Mouse (Mus musculus) Patski (cell line): ENCODE results near the gene Gpr85. TPM values are rescaled to one million over a fixed set of nuclear protein-coding genes. Genes with fewer than 3 reads are reported as not detected.

ENCODE experiments used
- ATAC-seq: fragments of 100-300 bp; one replicate; pipeline ENCODE4 v1.8.0; 2021
- CTCF ChIA-PET: fragments of 350-600 bp; sonication (Branson Sonifier 250); formaldehyde crosslinking; loops from one replicate; lab custom pipeline; 2022; ENCODE audit warnings: inconsistent platforms; lab: Charles Lee
- POLR2A ChIA-PET: fragments of 350-600 bp; sonication (Branson Sonifier 250); formaldehyde crosslinking; loops from one replicate; lab custom pipeline; 2022; ENCODE audit warnings: antibody characterized with exemption, inconsistent platforms; lab: Charles Lee
- DNase-seq: peaks from one replicate; pipeline ENCODE4 v3.0.0-alpha.2; 2011; ENCODE audit warnings: low read depth, low spot score
- H3K27me3 ChIP-seq: fragments of 371-371 bp; one replicate; pipeline ENCODE4 v1.5.1; 2021
- CTCF ChIP-seq: fragments of 100-300 bp; IDR thresholded peaks from one replicate; pipeline ENCODE4 v1.5.1; 2021
- in situ Hi-C: fragments of 300-500 bp; cut with MboI; formaldehyde crosslinking; loops from 3 replicates; pipeline ENCODE4 v1.11.1; 2018; ENCODE audit warnings: low pct_unique_long_range_greater_than_20kb, mixed read lengths
- polyA plus RNA-seq: library from polyadenylated mRNA; unstranded; gene quantifications from one replicate; pipeline ENCODE4 v1.2.3, GENCODE M21; 2021

Gpr85 gene
- 0.10 TPM for polyA plus RNA-seq

DNA sequence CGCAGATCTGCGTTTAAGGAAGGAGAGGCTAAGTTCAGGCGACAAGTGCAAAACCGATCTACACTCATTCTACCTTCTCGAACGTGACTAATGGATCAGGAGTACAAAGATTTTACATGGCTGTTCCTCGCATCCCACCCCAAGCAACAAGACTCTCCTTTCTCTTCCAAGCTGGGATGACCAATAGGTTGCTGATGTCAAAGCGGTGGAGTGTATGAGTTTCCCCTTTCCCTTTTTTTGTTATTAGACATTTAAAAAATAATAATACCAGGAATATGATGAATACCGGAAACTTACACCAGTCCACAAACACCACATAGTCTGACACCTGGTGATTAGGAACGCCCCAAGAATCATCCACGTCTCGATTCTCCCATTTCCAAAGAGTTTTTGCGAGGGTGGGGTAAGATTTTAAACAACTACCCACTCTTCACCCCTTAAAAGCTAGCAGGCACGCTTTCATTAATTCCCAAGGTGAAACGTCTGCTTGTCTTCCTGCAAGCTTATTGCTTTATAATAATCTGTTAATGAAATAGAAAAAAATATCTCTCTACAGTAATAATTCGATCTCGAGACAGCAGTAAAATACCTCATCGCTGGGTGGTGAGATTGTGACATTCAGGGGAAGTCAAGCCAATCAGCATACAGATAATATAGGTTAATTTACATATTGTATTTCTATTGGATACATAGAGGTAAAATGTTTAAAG, at the start of gene Gpr85:
Gene Gpr85, minus strand, starts transcription at position 598 of the 710 bp plus-strand sequence.
- no peak for TF ChIP-seq CTCF
- H3K27me3 ChIP-seq, result peaks cover 34% of the 10 kb centered on the region
- CTCF ChIA-PET, result no interaction called here
- POLR2A ChIA-PET, result no interaction called here
- in situ Hi-C loops, result no loop called here
- ATAC-seq, result no peak
- DNase-seq, result no peak

DNA sequence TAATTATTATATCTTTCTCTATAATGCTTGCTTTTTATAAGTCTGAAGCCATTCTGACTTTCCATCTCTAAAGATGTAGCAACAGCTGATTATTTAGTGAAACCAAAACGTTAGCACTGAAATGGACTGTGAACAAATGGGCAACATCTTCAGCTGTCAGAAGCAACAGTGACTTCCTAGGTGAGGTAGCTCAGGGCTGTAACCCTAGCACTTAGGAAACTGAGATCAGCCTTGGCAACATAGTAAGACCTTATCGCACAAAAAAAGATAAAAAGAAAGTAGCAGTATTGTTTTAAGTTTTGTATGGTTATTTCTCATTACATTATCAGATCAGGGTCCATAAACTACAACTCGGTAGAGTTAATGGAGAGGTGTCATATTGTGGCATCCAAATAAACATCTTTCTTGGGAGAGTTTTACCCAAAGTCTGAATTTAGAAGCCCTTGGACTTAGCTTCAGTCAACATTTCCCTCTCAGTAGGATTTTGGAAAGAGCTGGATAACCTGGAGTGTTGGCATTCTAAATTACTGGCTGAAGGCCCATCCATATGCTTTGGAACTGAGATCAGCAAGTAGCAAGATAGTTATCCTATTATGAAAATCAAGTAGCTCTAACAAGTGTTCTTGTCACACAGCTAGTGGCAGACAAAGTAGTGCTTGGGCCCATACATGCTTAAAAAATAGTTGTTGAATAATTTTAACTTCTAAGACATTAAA, 45.3 kb upstream of the Gpr85 start:
- ChIA-PET CTCF (interaction anchor here (1.3 kb wide), 1 partner anchor 24 kb away, joined by 3 read pairs; no protein-coding TSS in a partner anchor), POLR2A (no interaction called here)
- ATAC-seq (no peak), DNase-seq (no peak)
- H3K27me3 ChIP-seq, result no peaks in the 10 kb centered on the region
- in situ Hi-C loops, result no loop called here
- no peak for TF ChIP-seq CTCF

DNA sequence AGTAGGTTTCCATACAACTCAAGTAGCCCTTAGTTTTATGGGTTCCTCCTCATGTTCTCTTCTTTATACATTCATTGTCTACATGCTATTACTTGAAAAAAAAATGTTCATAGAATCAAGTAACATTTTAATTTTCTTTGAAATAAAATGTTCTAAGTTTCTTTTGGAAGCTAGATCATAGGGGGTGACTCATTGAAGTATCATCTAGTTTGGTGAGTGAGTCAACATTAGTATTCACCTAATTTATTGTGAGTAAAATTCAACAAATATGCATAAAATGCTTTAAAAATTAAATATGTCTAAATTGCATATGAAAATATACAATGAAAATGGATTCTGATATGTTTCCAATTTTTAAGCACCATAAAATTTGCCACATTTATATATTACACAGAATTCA, 43.2 kb upstream of the Gpr85 start:
- in situ Hi-C loops, result no loop called here
- ChIA-PET POLR2A (no interaction called here), CTCF (interaction anchor here (1.6 kb wide), 1 partner anchor 12 kb away, joined by 6 read pairs; no protein-coding TSS in a partner anchor)
- no peak for ATAC-seq
- TF ChIP-seq CTCF, result no peak
- DNase-seq, result no peak
- H3K27me3 ChIP-seq, result no peaks in the 10 kb centered on the region

DNA sequence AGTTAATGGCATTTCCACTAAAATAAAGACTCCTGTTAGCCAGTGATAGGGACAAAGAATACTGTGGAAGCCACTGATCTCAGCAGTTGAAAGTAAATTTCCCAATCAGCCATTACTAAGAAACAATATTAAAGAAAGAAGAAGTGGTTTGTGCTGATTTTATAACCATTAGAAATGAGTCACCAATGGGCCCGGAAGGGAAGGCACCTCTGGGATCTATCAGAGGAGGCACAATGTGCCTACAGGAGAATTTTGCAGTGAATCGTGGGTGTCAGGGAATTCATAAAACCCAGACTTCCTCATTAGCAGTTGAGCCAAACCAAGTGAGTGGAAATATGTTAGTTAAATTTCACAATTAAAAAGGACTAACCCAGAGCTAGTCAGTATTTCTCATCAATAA, 34.2 kb upstream of the Gpr85 start:
- ChIA-PET CTCF (interaction anchor here (1.6 kb wide), 1 partner anchor 22 kb away, joined by 3 read pairs; no protein-coding TSS in a partner anchor), POLR2A (no interaction called here)
- TF ChIP-seq CTCF, result no peak
- in situ Hi-C loops, result loop anchor here (10.0 to 25.0 kb wide), 2 partner anchors 269 to 1962 kb away; partner anchors contain the start of genes Ndufa4, Phf14 and Tmem168
- no peak for DNase-seq
- ATAC-seq, result no peak
- H3K27me3 ChIP-seq, result no peaks in the 10 kb centered on the region

DNA sequence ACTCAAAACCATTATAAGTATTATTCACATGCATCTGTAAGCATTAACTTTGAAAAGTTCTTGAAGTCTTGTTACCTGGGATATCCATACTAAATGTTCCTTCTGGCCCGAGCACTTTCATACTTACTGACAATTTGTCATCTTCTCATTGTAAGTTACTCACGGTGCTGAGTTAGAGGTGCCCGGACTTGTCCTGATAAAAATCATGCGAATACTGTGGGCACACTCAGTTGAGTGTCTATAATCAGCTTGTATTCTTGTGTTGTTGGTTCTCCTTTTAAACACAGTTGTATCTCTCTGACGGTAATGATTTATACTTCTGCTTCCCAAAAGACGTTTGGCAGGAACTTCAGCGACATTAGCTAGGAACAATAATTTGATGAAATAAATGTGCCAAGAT, 32.3 kb upstream of the Gpr85 start:
- in situ Hi-C loops, result loop anchor here (10.0 to 25.0 kb wide), 2 partner anchors 267 to 1960 kb away; partner anchors contain the start of genes Ndufa4, Phf14 and Tmem168
- CTCF ChIA-PET, result no interaction called here
- TF ChIP-seq CTCF, result no peak
- H3K27me3 ChIP-seq, result no peaks in the 10 kb centered on the region
- POLR2A ChIA-PET, result no interaction called here
- DNase-seq, result no peak
- ATAC-seq, result no peak

DNA sequence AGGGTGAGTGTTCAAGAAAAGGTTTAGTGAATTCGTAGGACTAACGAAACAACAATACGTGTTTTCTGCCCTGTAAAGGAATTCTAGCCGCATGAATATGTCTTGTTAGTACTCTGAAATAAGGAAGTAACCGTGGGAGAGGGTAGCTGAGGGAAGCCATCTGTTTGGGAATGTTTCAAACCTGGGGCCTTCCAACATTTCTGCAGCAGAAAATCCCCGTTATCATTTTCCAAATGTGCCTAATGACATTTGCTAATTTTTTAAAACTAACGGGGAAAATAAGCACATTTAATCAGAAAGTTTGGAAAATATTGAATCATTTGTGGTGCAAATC, 31.9 kb upstream of the Gpr85 start:
- peak; percentile 75 for ATAC-seq
- TF ChIP-seq CTCF, result no peak
- ChIA-PET POLR2A (no interaction called here), CTCF (no interaction called here)
- no peak for DNase-seq
- in situ Hi-C loops, result loop anchor here (10.0 to 25.0 kb wide), 2 partner anchors 267 to 1959 kb away; partner anchors contain the start of genes Ndufa4, Phf14 and Tmem168
- H3K27me3 ChIP-seq, result no peaks in the 10 kb centered on the region

DNA sequence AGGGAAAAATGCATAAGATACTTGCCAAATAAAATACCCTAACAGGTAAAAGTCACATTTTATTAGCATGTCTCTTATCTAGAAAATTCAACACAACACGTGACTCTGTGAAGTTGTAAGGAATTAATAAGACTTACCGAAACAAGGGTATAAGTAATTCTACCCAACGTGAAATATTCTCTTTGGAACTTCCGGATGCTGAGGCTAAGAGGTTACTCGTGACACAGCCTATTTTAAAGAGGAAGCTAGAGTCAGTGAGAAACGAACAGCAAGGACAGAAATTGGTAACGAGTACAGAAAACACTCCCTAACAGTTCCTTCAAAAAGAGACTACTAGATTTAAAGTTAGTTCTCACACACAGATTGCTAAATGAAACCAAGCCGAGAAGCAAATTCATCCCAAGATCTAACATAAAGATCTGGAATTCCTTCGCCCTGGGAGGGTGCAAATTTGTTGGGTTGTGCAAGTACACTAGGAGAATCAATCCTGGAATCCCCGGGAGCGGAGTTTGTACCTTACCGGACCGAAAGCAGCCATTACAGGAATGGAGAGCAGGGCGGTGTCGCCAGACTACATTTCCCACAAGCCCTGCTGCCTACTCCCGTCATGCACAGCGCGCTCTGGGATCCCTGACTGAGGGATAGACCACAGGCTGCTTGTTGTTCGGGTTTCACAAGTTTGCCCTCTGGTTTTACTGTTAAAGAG, 31.3 kb upstream of the Gpr85 start, which contains the start of gene 2610001J05Rik:
Gene 2610001J05Rik, minus strand, starts transcription at position 600 of the 706 bp plus-strand sequence.
- CTCF ChIA-PET, result no interaction called here
- TF ChIP-seq CTCF, result no peak
- POLR2A ChIA-PET, result no interaction called here
- peak; percentile 60 for DNase-seq
- H3K27me3 ChIP-seq, result no peaks in the 10 kb centered on the region
- in situ Hi-C loops, result loop anchor here (10.0 to 25.0 kb wide), 2 partner anchors 266 to 1959 kb away; partner anchors contain the start of genes Ndufa4, Phf14 and Tmem168
- ATAC-seq, result peak; percentile 100

DNA sequence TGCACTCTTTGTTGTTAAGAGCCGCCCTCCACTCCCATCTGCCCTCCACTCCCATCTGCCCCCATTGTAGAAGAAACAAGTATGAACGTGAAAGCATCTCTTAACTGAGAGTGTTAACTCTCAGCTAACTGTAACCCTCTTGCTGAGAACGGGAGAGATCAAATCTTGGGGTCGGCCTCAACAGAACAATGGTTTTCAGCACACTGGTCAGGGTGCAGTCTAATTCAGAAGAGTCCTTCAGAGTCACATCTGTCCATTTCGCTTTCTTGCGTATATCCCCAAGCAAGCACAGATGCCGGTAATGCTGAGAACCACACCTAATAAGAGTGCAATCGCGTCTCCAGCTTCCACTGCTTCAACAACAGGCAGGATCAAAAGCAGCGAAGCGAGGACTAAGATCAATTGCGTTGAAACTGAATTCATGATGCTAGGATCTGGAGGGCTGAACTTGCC, 30.6 kb upstream of the Gpr85 start:
- no peak for TF ChIP-seq CTCF
- CTCF ChIA-PET, result no interaction called here
- POLR2A ChIA-PET, result no interaction called here
- no peaks in the 10 kb centered on the region for H3K27me3 ChIP-seq
- no peak for ATAC-seq
- in situ Hi-C loops, result loop anchor here (10.0 to 25.0 kb wide), 2 partner anchors 266 to 1958 kb away; partner anchors contain the start of genes Ndufa4, Phf14 and Tmem168
- no peak for DNase-seq

DNA sequence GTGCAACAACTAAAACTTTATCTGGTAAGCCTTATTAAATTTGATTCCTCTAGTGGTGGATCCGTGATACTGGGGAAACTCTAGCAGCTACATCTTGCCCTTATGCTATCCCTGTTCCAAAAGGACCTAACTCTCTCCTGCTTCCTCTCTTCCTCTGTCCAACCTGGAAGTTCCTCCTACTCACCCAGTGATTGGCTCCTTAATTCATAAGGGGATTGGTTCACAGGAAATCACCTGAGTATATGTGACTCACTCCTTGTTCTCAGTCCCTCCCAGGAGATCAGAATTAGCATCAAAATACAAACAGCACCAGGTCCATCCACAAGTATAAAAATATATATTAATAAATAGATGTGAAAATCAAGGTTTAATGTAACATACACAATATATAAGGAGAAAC, 20.9 kb upstream of the Gpr85 start:
- ChIA-PET POLR2A (no interaction called here), CTCF (no interaction called here)
- no peaks in the 10 kb centered on the region for H3K27me3 ChIP-seq
- in situ Hi-C loops, result loop anchor here (10.0 to 25.0 kb wide), 2 partner anchors 186 to 1948 kb away; partner anchors contain the start of genes Bmt2, Ndufa4 and Phf14
- ATAC-seq (no peak), DNase-seq (no peak)
- TF ChIP-seq CTCF, result no peak
